Mouse (Mus musculus) brown adipose tissue, adult 24 weeks (tissue): ENCODE measurements at regions not wholly inside any gene's neighbourhood (a gene's known extent, or its start where the extent isn't known, plus 50 kb on each side); places are given as distances from the start of the nearest gene placed in this dataset.

ENCODE experiments used
- H3K27ac ChIP-seq: fragments of 200-500 bp; replicated peaks from 2 replicates; pipeline ENCODE4 v1.5.1; 2012; ENCODE audit warnings: low read depth, mild to moderate bottlenecking, low read length
- H3K4me1 ChIP-seq: fragments of 200-500 bp; 2 replicates; pipeline ENCODE4 v1.6.1; 2012; ENCODE audit warnings: low read length, mixed read lengths; ENCODE audit not compliant: control insufficient read depth, insufficient read depth, insufficient read length
- H3K4me3 ChIP-seq: fragments of 200-500 bp; 2 replicates; pipeline ENCODE4 v1.5.1; 2012; ENCODE audit warnings: low read depth, mild to moderate bottlenecking, low read length, moderate library complexity; ENCODE audit not compliant: insufficient read depth

- Histone ChIP-seq H3K27ac (no peak overlapping the region), H3K4me1 (peaks cover 8% of the 10 kb centered on the region; the same call in 1 of the 2 replicates), H3K4me3 (no peak overlapping the region)
Observed at GRCm38 (mm10) chr13:37532596-37533170, 187.7 kb downstream of the Ly86 start.

GRCm38 (mm10) chr13:37533851-37534250, 188.8 kb downstream of the Ly86 start:
- peaks cover 16% of the 10 kb centered on the region; the same call in 1 of the 2 replicates for H3K4me1 ChIP-seq
- no peak overlapping the region for H3K27ac ChIP-seq
- no peak overlapping the region for H3K4me3 ChIP-seq

GRCm38 (mm10) chr13:37537330-37537729, 192.3 kb downstream of the Ly86 start:
- Histone ChIP-seq H3K4me3 (no peak overlapping the region), H3K4me1 (peaks cover 23% of the 10 kb centered on the region), H3K27ac (peak overlapping the region; percentile 71)

- Histone ChIP-seq H3K4me1 (peaks cover 22% of the 10 kb centered on the region), H3K27ac (peak overlapping the region; percentile 71), H3K4me3 (no peak overlapping the region)
Observed at GRCm38 (mm10) chr13:37537793-37538192, 192.8 kb downstream of the Ly86 start.

- no peak overlapping the region for H3K27ac ChIP-seq
- H3K4me1 ChIP-seq, result peaks cover 28% of the 10 kb centered on the region
- H3K4me3 ChIP-seq, result no peak overlapping the region
Observed at GRCm38 (mm10) chr13:37540980-37541531, 196.0 kb downstream of the Ly86 start.

- Histone ChIP-seq H3K4me3 (no peak overlapping the region), H3K4me1 (peaks cover 33% of the 10 kb centered on the region), H3K27ac (peak overlapping the region; percentile 96)
Observed at GRCm38 (mm10) chr13:37541674-37542073, 196.7 kb downstream of the Ly86 start.

- H3K4me3 ChIP-seq, result peak overlapping the region; percentile 65
- H3K27ac ChIP-seq, result peak overlapping the region; percentile 96
- H3K4me1 ChIP-seq, result peaks cover 34% of the 10 kb centered on the region
Observed at GRCm38 (mm10) chr13:37542744-37543196, 197.8 kb downstream of the Ly86 start.

- peak overlapping the region; percentile 96 for H3K27ac ChIP-seq
Observed at GRCm38 (mm10) chr13:37543788-37544187, 198.8 kb downstream of the Ly86 start.

GRCm38 (mm10) chr13:37544696-37545095, 199.7 kb downstream of the Ly86 start:
- H3K27ac ChIP-seq, result no peak overlapping the region; the same call in 1 of the 2 replicates
- H3K4me3 ChIP-seq, result no peak overlapping the region
- peaks cover 32% of the 10 kb centered on the region for H3K4me1 ChIP-seq

More at GRCm38 (mm10) chr13:37543788-37544187, 198.8 kb downstream of the Ly86 start:
- H3K4me3 ChIP-seq, result peak overlapping the region; percentile 65
- peaks cover 31% of the 10 kb centered on the region for H3K4me1 ChIP-seq

GRCm38 (mm10) chr13:37546556-37546955, 201.5 kb downstream of the Ly86 start:
- Histone ChIP-seq H3K27ac (peak overlapping the region; percentile 67), H3K4me3 (no peak overlapping the region), H3K4me1 (peaks cover 30% of the 10 kb centered on the region)

- H3K4me3 ChIP-seq, result no peak overlapping the region
- no peak overlapping the region for H3K27ac ChIP-seq
- H3K4me1 ChIP-seq, result peaks cover 19% of the 10 kb centered on the region
Observed at GRCm38 (mm10) chr13:37550584-37550983, 205.6 kb downstream of the Ly86 start.

GRCm38 (mm10) chr13:37553392-37553791, 208.4 kb downstream of the Ly86 start:
- Histone ChIP-seq H3K4me1 (0 out of 2 replicates have a peak, but pooled peaks cover 6% of the 10 kb centered on the region), H3K4me3 (no peak overlapping the region), H3K27ac (no peak overlapping the region)

GRCm38 (mm10) chr13:37557183-37557582, 212.2 kb downstream of the Ly86 start:
- peaks cover 6% of the 10 kb centered on the region for H3K4me1 ChIP-seq
- no peak overlapping the region for H3K27ac ChIP-seq
- H3K4me3 ChIP-seq, result no peak overlapping the region

GRCm38 (mm10) chr13:37557766-37558165, 212.8 kb downstream of the Ly86 start:
- peaks cover 10% of the 10 kb centered on the region for H3K4me1 ChIP-seq
- H3K27ac ChIP-seq, result no peak overlapping the region
- no peak overlapping the region for H3K4me3 ChIP-seq

- no peak overlapping the region for H3K4me3 ChIP-seq
- H3K4me1 ChIP-seq, result peaks cover 14% of the 10 kb centered on the region
- no peak overlapping the region for H3K27ac ChIP-seq
Observed at GRCm38 (mm10) chr13:37559056-37559455, 214.0 kb downstream of the Ly86 start.

- H3K27ac ChIP-seq, result no peak overlapping the region
- peaks cover 14% of the 10 kb centered on the region for H3K4me1 ChIP-seq
- no peak overlapping the region for H3K4me3 ChIP-seq
Observed at GRCm38 (mm10) chr13:37559706-37560313, 214.8 kb downstream of the Ly86 start.
